Mouse (Mus musculus) bone marrow macrophage, adult 2 months (primary cell): ENCODE results near the gene Sbno1. TPM values are rescaled to one million over a fixed set of nuclear protein-coding genes. Genes with fewer than 3 reads are reported as not detected.
A peak's percentile ranks its signal among the peaks of the same experiment; 100 is the strongest.

Experiments
- H3K27ac ChIP-seq: 2 replicates; pipeline ENCODE4 v1.5.1; 2012; ENCODE audit warnings: low read depth, low read length; ENCODE audit not compliant: insufficient read depth
- H3K4me1 ChIP-seq: 2 replicates; pipeline ENCODE4 v1.6.1; 2012; ENCODE audit warnings: low read length; ENCODE audit not compliant: control insufficient read depth, insufficient read depth
- H3K4me3 ChIP-seq: 2 replicates; pipeline ENCODE4 v1.5.1; 2012; ENCODE audit warnings: mild to moderate bottlenecking, low read length, moderate library complexity; ENCODE audit not compliant: insufficient read depth
- CTCF ChIP-seq: IDR thresholded peaks from 2 replicates; pipeline ENCODE4 v1.5.1; 2012; ENCODE audit warnings: low read depth, mild to moderate bottlenecking, low read length, moderate library complexity
- POLR2A ChIP-seq: IDR thresholded peaks from 2 replicates; pipeline ENCODE4 v1.6.1; 2012; ENCODE audit warnings: mild to moderate bottlenecking, low read depth, low read length, borderline replicate concordance
- polyA plus RNA-seq: library from polyadenylated mRNA; stranded (reverse); fragments of >200 nt; gene quantifications from 2 replicates; pipeline ENCODE4 v1.2.4, GENCODE M21; 2012; ENCODE audit not compliant: missing spikeins, insufficient read depth, insufficient read length

The Sbno1 gene
- polyA plus RNA-seq, 1 experiment = 57.5 TPM

DNA sequence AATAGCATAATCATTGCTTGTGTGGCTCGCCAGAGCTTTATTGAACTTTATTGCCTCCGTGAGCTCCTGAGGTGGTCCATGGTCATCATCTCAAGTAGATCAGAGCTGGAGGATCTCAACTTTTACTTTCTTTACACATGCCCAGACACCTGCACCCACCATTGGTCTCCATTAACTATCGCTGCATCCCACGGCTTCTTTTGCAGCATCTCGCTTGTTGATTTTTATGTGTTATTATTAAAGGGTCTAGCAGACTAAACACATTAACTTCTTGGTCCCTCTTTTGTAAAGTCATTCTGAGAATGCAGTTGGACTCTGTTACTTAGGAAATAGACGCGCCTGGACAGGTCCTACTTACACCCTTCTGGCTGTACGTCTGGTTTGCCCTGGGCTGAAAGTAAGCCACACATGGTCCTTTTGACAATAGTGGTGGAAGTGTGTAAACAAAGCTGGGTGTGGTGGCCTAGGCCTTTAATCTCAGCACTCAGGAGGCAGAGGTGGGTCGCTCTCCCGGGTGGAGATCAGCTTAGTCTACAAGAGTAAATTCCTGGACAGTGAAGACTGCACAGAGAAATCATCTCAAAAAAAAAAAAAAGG, 772 bp upstream of the Sbno1 start:
- Histone ChIP-seq H3K4me1 (peaks cover 15% of the 10 kb centered on the region), H3K27ac (no peak overlapping the region), H3K4me3 (peak overlapping the region; percentile 58)
- no peak for TF ChIP-seq CTCF
- no peak for TF ChIP-seq POLR2A

DNA sequence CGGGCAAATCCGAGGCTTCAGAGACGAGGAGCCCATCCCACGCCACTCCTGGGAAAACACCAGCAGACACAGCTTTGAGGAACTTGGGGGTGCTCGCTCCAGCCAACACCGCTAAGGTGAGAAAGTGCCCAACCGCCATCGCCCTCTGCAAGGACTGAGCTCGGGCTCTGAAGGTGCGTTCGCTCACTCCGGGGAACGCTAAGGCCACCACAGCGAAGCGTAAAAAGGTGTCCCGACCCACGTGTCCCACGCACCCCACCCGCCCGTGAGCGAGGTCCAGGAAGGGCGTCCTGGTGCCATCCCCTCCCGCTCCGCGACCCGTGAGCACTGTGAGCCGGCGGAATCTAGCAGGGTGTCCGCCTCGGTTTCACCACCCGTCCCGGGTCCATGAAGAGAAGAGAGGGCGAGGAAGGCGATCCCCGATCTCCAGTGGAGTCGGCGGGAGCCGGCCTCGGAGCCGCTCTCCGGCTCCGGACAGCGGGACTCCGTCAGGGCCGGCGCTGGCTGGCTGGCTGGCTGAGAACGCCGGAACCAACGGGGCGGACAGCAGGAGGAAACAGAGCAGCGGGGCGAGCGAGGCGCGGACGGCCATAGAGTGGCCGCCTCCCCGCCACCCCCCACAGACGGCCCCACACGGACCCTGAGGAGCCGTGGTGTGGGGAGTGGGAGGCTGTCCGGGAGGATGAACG, 934 bp downstream of the Sbno1 start:
- H3K4me1 ChIP-seq = peaks cover 15% of the 10 kb centered on the region

DNA sequence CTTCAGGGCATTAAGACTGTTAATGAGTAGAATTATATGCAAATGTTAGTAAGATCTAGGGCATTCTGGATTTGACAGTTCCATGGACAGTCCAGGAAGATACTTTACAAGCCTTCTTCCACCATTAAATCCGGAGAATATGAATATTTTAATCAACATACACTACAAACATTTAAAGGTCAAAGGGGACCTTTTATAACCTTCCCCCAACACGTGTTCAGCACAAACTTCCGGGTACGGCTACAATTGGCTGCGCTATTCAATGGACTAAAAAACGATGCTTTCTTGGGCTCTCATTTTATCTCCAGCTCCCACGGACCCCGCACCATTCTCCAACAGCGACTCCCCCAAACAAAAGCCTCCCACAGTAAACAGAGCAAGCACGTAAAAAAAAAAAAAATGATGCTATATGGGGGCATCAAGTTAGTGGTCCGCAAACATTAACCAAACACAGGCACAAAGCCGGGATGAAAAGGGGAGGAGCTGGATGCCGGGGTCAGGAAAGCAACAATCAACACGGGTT, 1.5 kb downstream of the Sbno1 start:
- peak overlapping the region; percentile 79 for H3K27ac ChIP-seq
- peaks cover 18% of the 10 kb centered on the region for H3K4me1 ChIP-seq
- TF ChIP-seq POLR2A (no peak), CTCF (no peak)
- peak overlapping the region; percentile 83 for H3K4me3 ChIP-seq

More for the DNA sequence above, 934 bp downstream of the Sbno1 start:
- no peak for TF ChIP-seq POLR2A
- TF ChIP-seq CTCF = no peak
- peak overlapping the region; percentile 79 for H3K27ac ChIP-seq
- H3K4me3 ChIP-seq = peak overlapping the region; percentile 83

GRCm38 (mm10) chr5:124421786-124422185, 4.0 kb downstream of the Sbno1 start:
- H3K27ac ChIP-seq = no peak overlapping the region
- H3K4me1 ChIP-seq = peaks cover 16% of the 10 kb centered on the region
- no peak overlapping the region for H3K4me3 ChIP-seq
- TF ChIP-seq CTCF = no peak
- TF ChIP-seq POLR2A = no peak

- TF ChIP-seq CTCF = no peak
- TF ChIP-seq POLR2A = no peak
- peaks cover 21% of the 10 kb centered on the region for H3K4me1 ChIP-seq
- H3K4me3 ChIP-seq = no peak overlapping the region
- no peak overlapping the region for H3K27ac ChIP-seq
These were observed 6.9 kb downstream of the Sbno1 start for GRCm38 (mm10) chr5:124418903-124419302.

DNA sequence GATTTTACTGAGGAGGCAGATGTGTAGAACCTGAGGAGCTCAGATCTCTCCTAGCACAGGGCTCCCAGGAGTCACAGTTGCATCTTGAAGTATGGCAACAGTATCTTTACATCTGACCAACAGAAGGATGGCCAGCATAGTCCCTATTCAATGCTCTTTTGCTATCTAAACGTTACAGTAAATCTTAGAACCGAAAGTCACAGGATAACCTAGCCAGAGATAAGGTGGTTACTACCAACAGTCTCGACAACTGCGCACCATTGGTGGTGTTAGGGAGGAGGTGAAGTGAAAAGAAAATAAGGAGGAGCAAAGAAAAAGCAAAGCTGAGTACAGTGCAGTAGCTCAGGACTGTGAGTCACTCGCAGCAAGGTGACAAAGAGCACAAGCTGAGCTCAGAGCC, 13.6 kb downstream of the Sbno1 start:
- H3K4me3 ChIP-seq = no peak overlapping the region
- no peak overlapping the region for H3K27ac ChIP-seq
- no peak for TF ChIP-seq CTCF
- no peak for TF ChIP-seq POLR2A
- peaks cover 12% of the 10 kb centered on the region for H3K4me1 ChIP-seq

- H3K4me3 ChIP-seq = no peak overlapping the region
- TF ChIP-seq CTCF = no peak
- TF ChIP-seq POLR2A = no peak
- H3K27ac ChIP-seq = no peak overlapping the region
- peaks cover 4% of the 10 kb centered on the region for H3K4me1 ChIP-seq
These were observed 15.0 kb downstream of the Sbno1 start for GRCm38 (mm10) chr5:124410808-124411207.

DNA sequence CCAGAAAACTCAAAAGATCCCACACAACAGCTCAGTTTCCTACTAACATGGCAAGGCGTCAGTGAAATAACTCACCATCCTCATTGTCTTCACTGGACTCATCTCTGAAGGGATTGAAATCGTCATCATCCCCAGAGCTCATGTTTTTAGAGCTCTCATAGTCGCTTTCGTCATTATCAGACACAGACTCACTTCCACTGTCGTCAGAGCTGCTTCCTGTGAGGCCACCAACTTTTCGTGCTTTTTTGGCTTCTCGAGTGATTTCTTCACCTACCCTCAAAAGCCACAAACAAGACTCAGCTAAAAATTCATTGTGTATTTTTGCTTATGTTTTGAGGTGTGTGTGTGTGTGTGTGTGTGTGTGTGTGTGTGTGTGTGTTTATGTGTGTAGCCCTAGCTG, 32.1 kb downstream of the Sbno1 start:
- no peak for TF ChIP-seq POLR2A
- no peak for TF ChIP-seq CTCF
- Histone ChIP-seq H3K4me3 (no peak overlapping the region), H3K27ac (peak overlapping the region; percentile 15; the same call in 1 of the 2 replicates), H3K4me1 (peaks cover 3% of the 10 kb centered on the region; the same call in 1 of the 2 replicates)

GRCm38 (mm10) chr5:124392412-124392811, 33.4 kb downstream of the Sbno1 start:
- no peak overlapping the region for H3K27ac ChIP-seq
- TF ChIP-seq CTCF (no peak), POLR2A (no peak)
- H3K4me1 ChIP-seq = peaks cover 3% of the 10 kb centered on the region; the same call in 1 of the 2 replicates
- no peak overlapping the region for H3K4me3 ChIP-seq

GRCm38 (mm10) chr5:124387932-124388331, 37.9 kb downstream of the Sbno1 start:
- Histone ChIP-seq H3K4me1 (no peaks in the 10 kb centered on the region), H3K27ac (no peak overlapping the region), H3K4me3 (no peak overlapping the region)
- TF ChIP-seq CTCF (no peak), POLR2A (no peak)
